Mouse (Mus musculus) cortical plate, adult 2 months (tissue): Measurements from ENCODE around the gene Barx2.

ENCODE experiments used
- CTCF ChIP-seq: fragments of 200-500 bp; IDR thresholded peaks from 2 replicates; pipeline ENCODE4 v1.5.1; 2011; ENCODE audit warnings: mild to moderate bottlenecking, control low read depth, low read length; ENCODE audit not compliant: insufficient read depth; ENCODE audit errors: extremely low read depth
- POLR2A ChIP-seq: fragments of 200-500 bp; IDR thresholded peaks from 2 replicates; pipeline ENCODE4 v1.6.1; 2011; ENCODE audit warnings: mild to moderate bottlenecking, low read length, control low read depth; ENCODE audit not compliant: insufficient read depth; ENCODE audit errors: extremely low read depth

GRCm38 (mm10) chr9:31888333-31888732 is 24.9 kb downstream of the Barx2 start:
- TF ChIP-seq POLR2A (no peak), CTCF (no peak)
